Mouse (Mus musculus) brain, adult 2 months (tissue): ENCODE measurements around the gene Galnt4.
"Not testable (repeated sequence)": the region's sequence is repeated elsewhere in the genome, so short reads cannot be mapped to it uniquely, and the experiment has no call there.

Experiments
- DNase-seq: peaks from one replicate; pipeline ENCODE4 v3.0.0; 2011; ENCODE audit warnings: low read depth, low spot score

Gene Galnt4

GRCm38 (mm10) chr10:99156808-99157207 is 48.8 kb downstream of the Galnt4 start:
- DNase-seq, result no peak

- DNase-seq, result not testable (repeated sequence)
Measured at GRCm38 (mm10) chr10:99157697-99158096, 49.7 kb downstream of the Galnt4 start.

- peak; percentile 56 for DNase-seq
Measured at GRCm38 (mm10) chr10:99161987-99162582, 54.1 kb downstream of the Galnt4 start.
